Mouse (Mus musculus): ENCODE measurements around the gene Tomm34. TPM values are rescaled to one million over a fixed set of nuclear protein-coding genes. Genes with fewer than 3 reads are reported as not detected.

Tomm34 gene
- polyA plus RNA-seq (2017; shearing (Covaris generic)): 100 to 1,000 TPM; 109 to 134 TPM

DNA sequence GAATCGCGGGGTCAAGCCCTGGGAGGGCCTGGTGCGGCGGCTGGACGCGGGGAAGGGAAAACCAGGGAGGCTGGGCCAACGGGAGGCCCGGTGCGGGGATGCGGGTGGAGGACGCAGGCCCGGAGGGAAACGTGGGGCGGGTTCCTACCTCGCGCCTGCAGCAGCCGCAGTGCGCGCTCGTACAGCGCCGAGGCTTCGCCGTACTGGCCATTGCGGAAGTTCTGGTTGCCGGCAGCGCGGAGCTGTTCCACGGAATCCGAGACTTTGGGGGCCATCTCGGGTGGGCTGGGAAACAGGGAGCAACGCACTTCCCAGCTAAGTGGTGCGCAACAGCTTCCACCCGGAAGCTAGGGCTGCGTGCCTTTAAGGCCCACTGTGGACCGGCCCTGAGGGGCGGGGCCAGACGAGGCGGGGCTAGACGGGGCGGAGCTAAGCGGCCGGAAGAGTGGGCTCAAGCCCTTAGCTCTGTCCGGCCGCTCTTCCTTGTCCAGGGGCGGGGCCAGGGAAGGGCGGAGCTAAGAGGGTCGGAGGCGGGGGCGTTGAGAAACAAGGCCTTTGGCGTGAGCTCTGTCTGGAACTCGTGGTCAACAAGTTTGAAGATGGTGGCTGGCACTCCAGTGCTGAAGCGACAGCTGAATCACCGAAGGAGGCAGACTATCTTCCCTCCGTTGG lies at the start of gene Tomm34:
Tomm34 (minus strand) TSS at position 405 of the 672 bp plus-strand sequence.

DNA sequence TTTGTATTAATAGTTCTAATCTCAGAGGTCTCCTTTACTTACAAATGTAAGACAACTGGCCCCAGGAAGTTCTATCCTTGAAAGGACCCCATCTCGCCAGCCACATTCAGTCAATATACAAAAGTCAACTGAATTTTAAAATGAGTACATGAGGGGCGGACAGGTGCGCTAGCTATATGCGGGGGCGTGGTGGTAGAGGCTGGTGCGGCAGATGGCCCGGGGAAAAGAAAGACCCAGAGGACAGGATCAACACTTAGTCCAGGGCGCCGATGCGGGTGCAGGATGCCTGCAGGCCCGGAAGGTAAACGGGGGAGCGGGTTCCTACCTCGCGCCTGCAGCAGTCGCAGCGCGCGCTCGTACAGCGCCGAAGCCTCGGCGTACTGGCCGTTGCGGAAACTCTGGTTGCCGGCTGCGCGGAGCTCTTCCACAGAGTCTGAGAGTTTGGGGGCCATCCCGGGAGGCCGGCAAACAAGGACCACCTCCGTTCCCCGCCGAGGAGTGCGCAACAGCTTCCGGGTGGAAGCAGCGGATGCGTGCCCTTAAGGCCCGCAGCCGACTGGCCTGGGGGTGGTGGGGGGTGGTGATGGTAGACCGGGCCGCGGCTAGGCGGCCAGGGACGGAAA lies 716 bp downstream of the Tomm34 start, which contains the start of gene Stk4:
Stk4 (plus strand) TSS at position 181 of the 623 bp plus-strand sequence.

GRCm38 (mm10) chr2:164025150-164025549 lies 45.8 kb downstream of the Tomm34 start, which contains the start of gene Pabpc1l:
Gene Pabpc1l (plus strand): TSS chr2:164025450.

Other genes starting within 250 kb of the Tomm34 start
- gene Kcnk15, start 217.5 kb downstream of the Tomm34 start, polyA plus RNA-seq (2017; shearing (Covaris generic)): not detected
- not detected for gene Rims4, start 152.5 kb downstream of the Tomm34 start, polyA plus RNA-seq (2017; shearing (Covaris generic))
- gene Ywhab, start 76.2 kb downstream of the Tomm34 start, polyA plus RNA-seq (2017; shearing (Covaris generic)): 100 to 1,000 TPM; 188 to 246 TPM
- gene Pabpc1l, start 45.7 kb downstream of the Tomm34 start, polyA plus RNA-seq (2017; shearing (Covaris generic)): 1 to 10 TPM; 2.2 to 3.8 TPM
- gene Stk4, start 847 bp downstream of the Tomm34 start, polyA plus RNA-seq (2017; shearing (Covaris generic)): 100 to 1,000 TPM; 186 to 204 TPM
- not detected for gene Kcns1, start 99.9 kb upstream of the Tomm34 start, polyA plus RNA-seq (2017; shearing (Covaris generic))
- under 1 TPM in 1 of 2 experiments, not detected in 1; 0.50 TPM for gene Wfdc5, start 111.6 kb upstream of the Tomm34 start, polyA plus RNA-seq (2017; shearing (Covaris generic))
- gene Wfdc12, start 119.4 kb upstream of the Tomm34 start, polyA plus RNA-seq (2017; shearing (Covaris generic)): under 1 TPM in 1 of 2 experiments, not detected in 1; 0.43 TPM
- not detected for gene Wfdc15a, start 129.0 kb upstream of the Tomm34 start, polyA plus RNA-seq (2017; shearing (Covaris generic))
- not detected for gene Wfdc15b, start 150.5 kb upstream of the Tomm34 start, polyA plus RNA-seq (2017; shearing (Covaris generic))
- not detected for gene Svs2, start 167.3 kb upstream of the Tomm34 start, polyA plus RNA-seq (2017; shearing (Covaris generic))
- gene Svs3b, start 185.5 kb upstream of the Tomm34 start, polyA plus RNA-seq (2017; shearing (Covaris generic)): not detected
- not detected for gene Svs4, start 207.3 kb upstream of the Tomm34 start, polyA plus RNA-seq (2017; shearing (Covaris generic))
- gene Svs3a, start 218.1 kb upstream of the Tomm34 start, polyA plus RNA-seq (2017; shearing (Covaris generic)): not detected
- gene Svs6, start 245.6 kb upstream of the Tomm34 start, polyA plus RNA-seq (2017; shearing (Covaris generic)): not detected

Data from activated CD4-positive, CD25-positive, alpha-beta regulatory T cell (primary cell).